Mouse (Mus musculus) thymus, adult 2 months (tissue): Measurements from ENCODE around the gene Rrp7a.
A peak's percentile ranks its signal among the peaks of the same experiment; 100 is the strongest.

Experiments used
- CTCF ChIP-seq: fragments of 200-500 bp; IDR thresholded peaks from 2 replicates; pipeline ENCODE4 v1.5.1; 2012; ENCODE audit warnings: mild to moderate bottlenecking, control low read depth, low read length, moderate library complexity, borderline replicate concordance; ENCODE audit not compliant: control insufficient read depth, poor library complexity, insufficient read depth; ENCODE audit errors: extremely low read depth
- POLR2A ChIP-seq: fragments of 200-500 bp; IDR thresholded peaks from 2 replicates; pipeline ENCODE4 v1.6.1; 2012; ENCODE audit warnings: mild to moderate bottlenecking, low read length, control low read depth, moderate library complexity; ENCODE audit not compliant: control insufficient read depth, poor library complexity, insufficient read depth; ENCODE audit errors: extremely low read depth

GRCm38 (mm10) chr15:83085901-83086300 is 36.7 kb downstream of the Rrp7a start:
- TF ChIP-seq CTCF, result peak; percentile 78; the same call in 1 of the 2 replicates
- TF ChIP-seq POLR2A, result no peak
